Mouse (Mus musculus): ENCODE results near the gene Clca3a1.
"Not testable (repeated sequence)": the region's sequence is repeated elsewhere in the genome, so short reads cannot be mapped to it uniquely, and the experiment has no call there.

Gene Clca3a1

GRCm38 (mm10) chr3:144760592-144761309 lies at the start of gene Clca3a1:
Gene Clca3a1, minus strand, starts transcription at chr3:144760977.
- no peak for DNase-seq (ENCODE audit: low read depth, low spot score)

DNA sequence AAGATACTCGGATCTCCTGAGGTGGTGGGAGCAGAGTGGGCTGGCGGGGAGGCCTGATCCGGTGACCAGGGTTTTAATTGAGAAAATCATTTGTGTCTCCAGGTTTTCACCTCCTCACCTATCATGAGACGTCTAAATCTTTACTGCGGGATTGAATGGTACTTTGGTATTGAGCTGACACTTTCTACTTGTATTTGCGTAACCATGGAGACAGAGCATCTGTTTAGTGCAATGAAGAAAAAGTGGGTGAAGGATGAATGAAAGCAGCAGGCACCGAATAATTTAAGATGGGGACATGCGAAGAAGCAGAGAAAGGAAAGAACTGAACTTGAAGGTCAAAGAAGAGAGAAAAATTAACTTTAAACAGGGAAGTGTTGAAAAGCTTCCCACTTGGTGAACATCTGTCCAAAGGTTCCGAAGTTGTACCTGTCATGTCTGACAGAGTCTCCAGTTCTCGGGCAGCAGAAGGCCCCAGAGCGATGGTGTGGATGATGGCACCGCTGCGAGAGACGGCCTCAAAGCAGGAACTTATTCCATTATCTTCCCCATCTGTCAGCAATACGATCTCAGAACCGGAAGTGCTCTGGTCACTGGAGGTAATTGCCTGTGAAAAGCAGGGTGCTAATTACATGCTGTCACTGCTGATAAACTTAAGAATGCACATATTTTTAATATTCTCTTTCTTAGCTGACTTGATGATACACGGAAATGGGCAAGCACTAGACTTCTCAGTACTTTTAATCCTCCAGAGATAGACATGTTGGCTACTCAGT lies 47.6 kb upstream of the Clca3a1 start:
- DNase-seq (ENCODE audit: low read depth, low spot score) = not testable (repeated sequence)

DNA sequence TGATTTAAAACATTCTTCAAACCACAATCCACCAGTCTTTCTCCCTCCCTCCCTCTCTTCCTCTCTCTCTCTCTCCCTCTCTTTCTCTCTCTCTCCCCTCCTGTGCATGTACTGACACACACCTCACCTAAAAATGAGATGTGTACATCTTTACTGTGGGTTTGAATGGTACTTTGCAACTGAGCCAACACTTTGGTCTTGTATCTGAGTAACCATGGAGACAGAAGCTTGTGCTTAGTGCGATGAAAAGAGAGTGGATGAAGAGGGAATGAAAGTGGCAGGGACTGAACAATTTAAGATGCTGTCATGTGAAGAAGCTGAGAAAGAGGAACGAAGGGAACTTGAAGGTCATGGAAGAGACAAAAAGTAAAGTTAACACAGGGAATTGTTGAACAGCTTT lies 45.8 kb upstream of the Clca3a1 start:
- DNase-seq (ENCODE audit: low read depth, low spot score) = not testable (repeated sequence)

DNA sequence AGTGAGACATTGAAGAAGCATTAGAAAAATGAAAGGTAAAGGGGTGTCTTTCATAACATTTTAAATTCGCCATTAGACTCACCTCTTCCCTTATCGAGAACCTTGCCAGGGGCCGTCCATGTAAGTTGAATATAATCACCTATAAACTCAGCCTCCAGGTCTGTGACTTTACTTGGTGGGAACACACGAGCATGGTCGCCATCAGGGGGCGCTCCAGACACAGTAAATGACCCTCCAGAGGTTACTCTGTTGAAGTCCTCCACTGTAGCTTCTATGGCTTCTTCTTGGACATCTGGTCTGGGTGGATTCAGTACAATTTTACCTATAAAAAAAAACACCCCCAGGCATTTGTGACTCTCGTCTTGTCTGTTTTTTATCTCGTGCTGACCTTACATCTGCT lies 41.1 kb upstream of the Clca3a1 start:
- DNase-seq (ENCODE audit: low read depth, low spot score) = no peak

DNA sequence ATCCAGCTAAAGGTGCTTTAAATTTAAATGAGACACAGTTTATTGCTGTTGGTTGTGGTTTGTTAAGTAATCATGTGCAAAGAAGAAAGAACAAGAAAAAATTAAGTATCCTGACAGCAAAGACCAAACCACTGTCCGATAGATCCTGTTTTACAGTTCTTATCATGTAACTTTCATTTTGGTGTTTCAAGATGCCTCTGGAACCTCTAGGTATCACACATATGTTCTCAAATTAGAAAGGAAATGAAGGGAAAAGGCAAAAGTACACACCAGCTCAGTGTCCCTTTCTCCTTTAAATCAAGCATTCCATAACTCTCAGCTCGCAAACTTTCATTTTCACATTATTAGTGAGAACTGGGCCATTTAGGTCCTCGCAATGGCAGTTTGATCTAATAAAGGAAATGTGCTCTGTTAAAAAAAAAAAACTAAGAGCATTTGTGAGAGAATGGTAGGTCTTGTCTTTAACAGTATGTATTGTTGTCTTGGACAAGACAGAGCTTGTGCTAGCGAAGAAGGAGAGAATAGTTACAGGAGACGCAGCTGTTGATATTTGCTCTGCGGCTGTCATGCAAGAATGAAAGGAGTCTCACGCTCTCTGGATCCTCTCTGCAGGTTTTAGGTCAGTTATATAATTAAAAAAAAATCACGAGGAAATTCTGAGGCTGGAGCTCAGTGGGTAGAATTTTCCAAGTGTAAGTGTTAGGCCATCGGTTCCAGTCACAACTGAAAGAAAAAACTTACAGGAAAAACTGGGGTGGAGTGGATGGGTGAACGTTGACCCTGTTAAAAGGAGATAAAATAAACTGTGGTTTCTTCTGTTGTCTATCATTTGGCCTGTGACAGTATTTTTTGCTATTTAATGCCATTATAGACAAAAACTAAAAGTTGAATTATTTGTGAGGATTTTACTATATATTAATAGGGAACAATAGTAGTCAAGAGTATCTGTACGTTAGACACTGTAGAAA lies 24.7 kb upstream of the Clca3a1 start:
- no peak for DNase-seq (ENCODE audit: low read depth, low spot score)

- DNase-seq (ENCODE audit: low read depth, low spot score) = no peak
Measured at GRCm38 (mm10) chr3:144765161-144765560, 4.4 kb upstream of the Clca3a1 start.

DNA sequence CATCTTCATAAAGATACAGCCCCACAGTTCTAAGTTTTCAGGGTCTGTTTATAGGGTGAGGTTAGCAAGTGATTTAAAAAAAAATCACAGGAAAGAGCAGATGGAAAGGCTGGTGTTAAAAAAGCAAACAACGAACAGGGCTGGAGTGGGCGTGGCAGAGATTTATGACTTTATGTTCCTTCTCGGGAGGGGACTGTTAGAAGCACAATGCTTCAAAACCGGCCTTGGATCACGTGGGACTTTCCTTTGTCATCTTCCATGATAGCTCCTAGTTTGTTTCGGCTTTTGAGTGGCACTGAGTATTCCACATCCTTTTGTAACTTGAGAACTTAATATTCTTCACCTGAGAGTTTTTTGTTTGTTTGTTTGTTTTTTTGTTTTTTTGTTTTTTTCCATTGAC lies 677 bp upstream of the Clca3a1 start:
- DNase-seq (ENCODE audit: low read depth, low spot score) = no peak

DNA sequence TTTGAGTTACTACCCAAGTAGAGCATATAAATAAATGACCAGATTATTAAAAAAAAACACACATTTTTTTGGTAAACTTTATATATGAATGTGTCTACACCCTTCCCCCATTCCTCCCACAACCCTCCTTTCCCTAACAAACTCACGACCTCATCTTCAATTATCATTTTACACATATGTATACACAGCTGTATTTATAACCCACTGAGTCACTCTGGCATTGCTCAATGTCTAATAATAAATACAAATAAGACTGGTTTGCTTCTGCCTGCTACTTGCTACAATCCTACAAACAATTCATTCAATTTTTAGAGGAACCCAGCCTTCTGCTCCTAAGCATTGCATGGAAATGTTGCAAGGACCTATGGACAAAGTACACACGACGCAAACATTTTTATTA lies 1.1 kb downstream of the Clca3a1 start:
- no peak for DNase-seq (ENCODE audit: low read depth, low spot score)

- DNase-seq (ENCODE audit: low read depth, low spot score) = not testable (repeated sequence)
Measured at GRCm38 (mm10) chr3:144756103-144756502, 4.7 kb downstream of the Clca3a1 start.

DNA sequence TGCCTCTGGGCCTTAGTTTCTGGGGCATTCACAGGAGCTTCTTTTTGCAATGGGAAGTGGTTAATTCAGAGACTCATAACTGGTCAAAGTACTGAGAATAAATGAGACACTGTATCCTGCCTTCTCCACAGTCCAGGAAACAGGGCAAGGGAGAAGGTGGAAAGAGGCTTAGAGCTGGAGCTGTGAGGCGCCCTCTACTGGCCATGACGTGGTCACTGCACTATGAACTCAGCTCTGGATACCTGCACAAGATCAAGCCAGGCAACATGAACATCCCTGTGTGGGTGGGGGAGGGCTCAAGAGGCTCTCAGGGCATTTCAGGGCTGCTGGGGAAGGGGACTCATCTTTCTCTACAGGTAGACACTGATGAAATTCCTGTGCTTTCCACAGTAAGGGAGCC lies 7.7 kb downstream of the Clca3a1 start:
- DNase-seq (ENCODE audit: low read depth, low spot score) = no peak

DNA sequence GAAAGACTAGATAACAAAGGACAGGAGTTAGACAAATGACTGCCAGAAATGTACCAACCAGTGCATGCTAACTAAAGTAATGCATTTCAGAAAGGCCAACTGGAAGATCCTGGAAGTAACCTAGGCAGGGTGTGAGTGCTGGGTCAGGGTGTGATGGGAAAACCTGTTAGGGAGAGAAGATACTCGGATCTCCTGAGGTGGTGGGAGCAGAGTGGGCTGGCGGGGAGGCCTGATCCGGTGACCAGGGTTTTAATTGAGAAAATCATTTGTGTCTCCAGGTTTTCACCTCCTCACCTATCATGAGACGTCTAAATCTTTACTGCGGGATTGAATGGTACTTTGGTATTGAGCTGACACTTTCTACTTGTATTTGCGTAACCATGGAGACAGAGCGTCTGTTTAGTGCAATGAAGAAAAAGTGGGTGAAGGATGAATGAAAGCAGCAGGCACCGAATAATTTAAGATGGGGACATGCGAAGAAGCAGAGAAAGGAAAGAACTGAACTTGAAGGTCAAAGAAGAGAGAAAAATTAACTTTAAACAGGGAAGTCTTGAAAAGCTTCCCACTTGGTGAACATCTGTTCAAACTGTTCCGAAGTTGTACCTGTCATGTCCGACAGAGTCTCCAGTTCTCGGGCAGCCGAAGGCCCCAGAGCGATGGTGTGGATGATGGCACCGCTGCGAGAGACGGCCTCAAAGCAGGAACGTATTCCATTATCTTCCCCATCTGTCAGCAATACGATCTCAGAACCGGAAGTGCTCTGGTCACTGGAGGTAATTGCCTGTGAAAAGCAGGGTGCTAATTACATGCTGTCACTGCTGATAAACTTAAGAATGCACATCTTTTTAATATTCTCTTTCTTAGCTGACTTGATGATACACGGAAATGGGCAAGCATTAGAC lies 11.5 kb downstream of the Clca3a1 start:
- DNase-seq (ENCODE audit: low read depth, low spot score) = not testable (repeated sequence)

DNA sequence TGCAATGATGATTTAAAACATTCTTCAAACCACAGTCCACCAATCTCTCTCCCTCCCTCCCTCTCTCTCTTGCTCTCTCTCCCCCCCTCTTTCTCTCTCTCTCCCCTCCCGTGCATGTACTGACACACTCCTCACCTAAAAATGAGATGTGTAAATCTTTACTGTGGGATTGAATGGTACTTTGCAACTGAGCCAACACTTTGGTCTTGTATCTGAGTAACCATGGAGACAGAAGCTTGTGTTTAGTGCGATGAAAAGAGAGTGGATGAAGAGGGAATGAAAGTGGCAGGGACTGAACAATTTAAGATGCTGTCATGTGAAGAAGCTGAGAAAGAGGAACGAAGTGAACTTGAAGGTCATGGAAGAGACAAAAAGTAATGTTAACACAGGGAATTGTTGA lies 13.1 kb downstream of the Clca3a1 start:
- DNase-seq (ENCODE audit: low read depth, low spot score) = not testable (repeated sequence)

- DNase-seq (ENCODE audit: low read depth, low spot score) = not testable (repeated sequence)
Measured at GRCm38 (mm10) chr3:144738396-144738795, 22.4 kb downstream of the Clca3a1 start.

DNA sequence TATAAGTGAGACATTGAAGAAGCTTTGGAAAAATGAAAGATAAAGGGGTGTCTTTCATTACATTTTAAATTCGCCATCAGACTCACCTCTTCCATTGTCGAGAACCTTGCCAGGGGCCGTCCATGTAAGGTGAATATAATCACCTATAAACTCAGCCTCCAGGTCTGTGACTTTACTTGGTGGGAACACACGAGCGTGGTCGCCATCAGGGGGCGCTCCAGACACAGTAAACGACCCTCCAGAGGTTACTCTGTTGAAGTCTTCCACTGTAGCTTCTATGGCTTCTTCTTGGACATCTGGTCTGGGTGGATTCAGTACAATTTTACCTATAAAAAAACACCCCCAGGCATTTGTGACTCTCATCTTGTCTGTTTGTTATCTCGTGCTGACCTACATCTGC lies 23.9 kb downstream of the Clca3a1 start:
- no peak for DNase-seq (ENCODE audit: low read depth, low spot score)

DNA sequence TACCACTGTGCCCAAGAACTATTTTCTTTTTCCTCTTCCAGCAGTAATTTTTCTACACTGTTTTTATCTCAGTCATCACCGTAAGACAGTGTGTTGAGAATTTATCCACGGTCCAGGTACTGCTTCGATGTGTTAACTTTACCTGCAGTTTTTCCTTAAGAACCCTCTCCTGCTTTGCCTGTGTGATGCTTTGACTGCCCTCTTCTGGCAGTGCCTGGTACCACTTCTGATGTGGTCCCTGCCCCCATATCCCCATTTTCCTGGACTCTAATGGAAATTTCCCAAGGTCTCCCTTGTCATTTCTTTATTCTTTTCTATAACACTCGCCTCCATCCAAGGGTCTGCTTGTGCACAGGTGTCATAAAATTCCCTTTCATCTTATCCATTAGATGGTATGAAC lies 37.3 kb downstream of the Clca3a1 start:
- no peak for DNase-seq (ENCODE audit: low read depth, low spot score)

DNA sequence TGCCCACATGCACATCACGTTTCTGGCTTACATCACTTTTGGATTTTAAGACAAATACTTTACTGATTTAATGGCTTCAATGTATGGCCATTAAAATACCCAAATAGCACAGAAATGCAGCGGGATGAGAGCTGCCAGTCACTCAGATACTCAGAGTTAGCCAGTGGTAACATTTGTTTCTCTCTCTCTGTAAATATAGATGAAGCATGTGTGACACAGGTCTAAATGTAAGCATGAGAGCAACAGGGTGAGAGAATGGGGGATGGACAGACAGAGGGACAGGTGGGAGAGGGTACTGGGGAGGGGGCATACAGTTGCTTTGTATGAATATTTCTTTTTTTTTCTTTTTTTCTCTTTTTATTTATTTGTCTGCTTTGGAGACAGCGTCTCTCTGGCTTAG lies 38.2 kb downstream of the Clca3a1 start:
- not testable (repeated sequence) for DNase-seq (ENCODE audit: low read depth, low spot score)

- no peak for DNase-seq (ENCODE audit: low read depth, low spot score)
Measured at GRCm38 (mm10) chr3:144721860-144722256, 38.9 kb downstream of the Clca3a1 start.

DNA sequence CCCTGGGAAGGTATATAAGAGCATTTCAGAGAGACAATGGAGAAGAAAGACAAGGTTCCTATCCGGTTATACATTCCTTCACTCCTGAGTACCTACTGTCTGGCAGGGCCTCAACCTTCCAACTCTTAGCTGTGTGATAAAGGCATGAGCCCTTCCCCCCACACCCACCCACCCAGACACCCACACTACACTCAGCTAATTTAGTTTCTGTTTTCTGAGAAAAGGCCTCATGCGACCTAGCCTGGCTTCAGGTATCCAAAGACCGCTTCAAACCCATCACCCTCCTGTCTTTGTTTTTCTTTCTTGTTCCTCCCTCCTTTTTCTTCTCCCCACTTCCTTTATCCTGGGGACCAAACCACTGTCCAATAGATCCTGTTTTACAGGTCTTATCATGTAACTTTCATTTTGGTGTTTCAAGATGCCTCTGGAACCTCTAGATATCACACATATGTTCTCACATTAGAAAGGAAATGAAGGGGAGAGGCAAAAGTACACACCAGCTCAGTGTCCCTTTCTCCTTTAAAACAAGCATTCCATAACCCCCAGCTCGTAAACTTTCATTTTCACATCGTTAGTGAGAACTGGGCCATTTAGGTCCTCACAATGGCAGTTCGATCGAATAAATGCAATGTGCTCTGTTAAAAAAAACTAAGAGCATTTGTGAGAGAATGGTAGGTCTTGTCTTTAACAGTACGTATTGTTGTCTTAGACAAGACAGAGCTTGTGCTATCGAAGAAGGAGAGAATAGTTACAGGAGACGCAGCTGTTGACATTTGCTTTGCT lies 39.5 kb downstream of the Clca3a1 start:
- DNase-seq (ENCODE audit: low read depth, low spot score) = no peak

- peak; percentile 77 for DNase-seq (ENCODE audit: low read depth, low spot score)
Measured at GRCm38 (mm10) chr3:144719901-144720747, 40.7 kb downstream of the Clca3a1 start, which contains the start of gene Sh3glb1. Gene Sh3glb1, minus strand, starts transcription at chr3:144720335.

Data from brain, embryonic 18.5 days (tissue).